Mouse (Mus musculus) G1E (cell line): Measurements from ENCODE around the gene Spata31d1d.

Experiments
- CTCF ChIP-seq: IDR thresholded peaks from 2 replicates; pipeline ENCODE4 v1.5.1; 2012; ENCODE audit warnings: low read depth, low read length, inconsistent platforms, mixed read lengths
- GATA1 ChIP-seq: IDR thresholded peaks from 2 replicates; pipeline ENCODE4 v1.6.1; 2012; ENCODE audit warnings: borderline replicate concordance, low read length, inconsistent platforms, mixed read lengths
- GATA2 ChIP-seq: IDR thresholded peaks from 2 replicates; pipeline ENCODE4 v1.6.1; 2012; ENCODE audit warnings: low read depth, low read length, inconsistent platforms, borderline replicate concordance
- POLR2AphosphoS5 ChIP-seq: IDR thresholded peaks from 2 replicates; pipeline ENCODE4 v1.6.1; 2012; ENCODE audit warnings: low read depth, low read length, inconsistent platforms; ENCODE audit not compliant: insufficient replicate concordance

DNA sequence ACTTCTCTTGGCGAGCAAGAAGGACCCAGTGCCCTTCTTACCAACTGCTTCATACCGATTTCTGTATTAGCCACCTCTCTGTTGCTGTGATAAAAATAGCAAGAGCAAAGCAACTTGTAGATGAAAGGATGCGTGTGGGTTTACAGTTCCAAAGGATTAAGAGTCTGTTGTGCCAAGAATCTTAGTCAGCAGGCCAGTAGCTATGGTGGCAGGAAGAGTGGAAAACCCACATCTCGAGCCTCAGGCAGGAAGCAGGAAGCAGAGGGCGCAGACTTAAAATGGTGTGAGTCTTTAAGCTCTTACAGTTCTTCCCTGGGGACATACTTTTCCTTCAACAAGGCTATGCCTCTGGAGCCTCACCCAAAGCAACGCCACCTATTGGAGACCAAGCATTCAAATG lies 13.9 kb upstream of the Spata31d1d start:
- TF ChIP-seq CTCF: no peak
- TF ChIP-seq GATA1: no peak
- no peak for TF ChIP-seq GATA2
- TF ChIP-seq POLR2AphosphoS5: no peak
